ENCODE assay signal across 29 mouse cellular contexts in genomic region chr16:58629736-58630135, GRCm38 (mm10). TPM values are rescaled to one million over a fixed set of nuclear protein-coding genes. Genes with fewer than 3 reads are reported as not detected.
DNase-seq lines count a peak whose midpoint lies in the region; ATAC-seq and TF ChIP-seq lines count a peak whose summit lies in the region.
"Had no signal": no experiment of that assay in that cellular context is flagged by ENCODE, and none has a peak within 500 bp of the region (broad histone marks: within the 10 kb centered on the region; RNA-seq: fewer than 3 reads in every experiment).

No protein-coding gene starts in this region.

- no peak for TF ChIP-seq POLR2A in CH12.LX (IDR thresholded peaks at IDR 0.05; ENCODE audit: low read depth, low read length)

- peak; percentile 69; the same call in 1 of the 2 replicates for ATAC-seq in liver, embryonic 12.5 days
- ATAC-seq in liver, embryonic 16.5 days (ENCODE audit: low read depth), result peak; percentile 40; the same call in 1 of the 2 replicates
- no peak for ATAC-seq in hindbrain, embryonic 11.5 days (ENCODE audit: low FRiP score)
- ATAC-seq: activated CD4-positive, CD25-positive, alpha-beta regulatory T cell, adult 4 months; CD4-positive, CD25-positive, alpha-beta regulatory T cell, adult 4 months; forebrain, embryonic 15.5 days; Patski had no signal

- dilution Hi-C loops in CH12.LX (cut with MboI; ENCODE audit: extremely low pct_ligation_motif_present, extremely low pct_unique_long_range_greater_than_20kb, low sequenced_read_pairs), result no loop called here

- TF ChIP-seq RAD21 in CH12.LX (IDR thresholded peaks at IDR 0.05; ENCODE audit: low read depth, low read length), result no peak

- peak; percentile 45 for DNase-seq in heart, adult 11 months
- DNase-seq in heart, adult 9 months (ENCODE audit: low spot score in 2 of 2), result no peak
- DNase-seq in CH12.LX (ENCODE audit: extremely low read depth), result peak; percentile 27
- DNase-seq in cerebellum, postnatal 10 days, result no peak
- DNase-seq in hindbrain, embryonic 11.5 days (ENCODE audit: low spot score), result no peak
- DNase-seq: adrenal gland, adult 2 months; adrenal gland, postnatal 25 days; B cell, adult 2 months; cerebellum, adult 18-20 months; cerebellum, adult 9-11 months; embryo, embryonic 11 days; gastrocnemius, postnatal 10 days; heart, adult 2 months; heart, postnatal 4 days had no signal

- H3K9ac ChIP-seq in CH12.LX (ENCODE audit: insufficient read depth, low read depth), result no peak overlapping the region
- H3K9ac ChIP-seq in liver, embryonic 12.5 days, result peak overlapping the region; percentile 6; the same call in 1 of the 2 replicates
- H3K9ac ChIP-seq in liver, embryonic 16.5 days (ENCODE audit: low read depth, low read length), result no peak overlapping the region; the same call in 1 of the 2 replicates
- H3K9ac ChIP-seq in hindbrain, embryonic 11.5 days (ENCODE audit: low read depth, low read length), result no peak overlapping the region
- H3K9ac ChIP-seq: embryonic facial prominence, embryonic 15.5 days; forebrain, embryonic 15.5 days; heart, embryonic 13.5 days; hindbrain, embryonic 14.5 days had no signal

- no peak overlapping the region for H3K4me2 ChIP-seq in CH12.LX (ENCODE audit: insufficient read depth, low read depth, poor library complexity, severe bottlenecking)
- no peak overlapping the region for H3K4me2 ChIP-seq in liver, embryonic 12.5 days
- H3K4me2 ChIP-seq in liver, embryonic 16.5 days (ENCODE audit: low read depth, low read length), result no peak overlapping the region
- H3K4me2 ChIP-seq in hindbrain, embryonic 11.5 days (replicated peaks; ENCODE audit: low read depth, low read length), result no peak overlapping the region
- H3K4me2 ChIP-seq: embryonic facial prominence, embryonic 15.5 days; forebrain, embryonic 15.5 days; heart, embryonic 13.5 days; hindbrain, embryonic 14.5 days had no signal

- no peaks in the 10 kb centered on the region for H3K79me2 ChIP-seq in CH12.LX (replicated peaks; ENCODE audit: control insufficient read depth, extremely low read depth, insufficient read depth, poor library complexity, severe bottlenecking)

- H3K9me3 ChIP-seq in CH12.LX (replicated peaks; ENCODE audit: low read length), result no peaks in the 10 kb centered on the region
- H3K9me3 ChIP-seq in liver, embryonic 12.5 days (replicated peaks), result no peaks in the 10 kb centered on the region
- H3K9me3 ChIP-seq in liver, embryonic 16.5 days (replicated peaks; ENCODE audit: control insufficient read depth, low read length), result no peaks in the 10 kb centered on the region
- H3K9me3 ChIP-seq in hindbrain, embryonic 11.5 days (ENCODE audit: control insufficient read depth, low read length), result no peaks in the 10 kb centered on the region
- H3K9me3 ChIP-seq: embryonic facial prominence, embryonic 15.5 days; forebrain, embryonic 15.5 days; heart, embryonic 13.5 days had no signal

- H3K4me3 ChIP-seq in CH12.LX (replicated peaks in 1 of 3; ENCODE audit: low read depth in 2 of 3, low read length in 2 of 3, poor library complexity in 1 of 3), result no peak overlapping the region
- H3K4me3 ChIP-seq in liver, embryonic 12.5 days, result no peak overlapping the region
- no peak overlapping the region for H3K4me3 ChIP-seq in liver, embryonic 16.5 days (ENCODE audit: low read depth, low read length)
- no peak overlapping the region for H3K4me3 ChIP-seq in hindbrain, embryonic 11.5 days (ENCODE audit: low read depth, low read length)
- H3K4me3 ChIP-seq: embryonic facial prominence, embryonic 15.5 days; erythroblast, embryonic 14.5 days; forebrain, embryonic 15.5 days; heart, adult 2 months; heart, embryonic 13.5 days had no signal

- H3K4me1 ChIP-seq in CH12.LX (ENCODE audit: control insufficient read depth in 1 of 2, insufficient read depth in 2 of 2), result peaks cover 0 to 4% of the 10 kb centered on the region in 2 experiments; a peak in 2 of 4 replicates
- H3K4me1 ChIP-seq in liver, embryonic 12.5 days, result peaks cover 45% of the 10 kb centered on the region
- peaks cover 34% of the 10 kb centered on the region for H3K4me1 ChIP-seq in liver, embryonic 16.5 days (ENCODE audit: control insufficient read depth, low read depth, low read length)
- H3K4me1 ChIP-seq in hindbrain, embryonic 11.5 days (replicated peaks; ENCODE audit: control insufficient read depth, insufficient read depth, low read length), result no peaks in the 10 kb centered on the region
- H3K4me1 ChIP-seq: embryonic facial prominence, embryonic 15.5 days; forebrain, embryonic 15.5 days; heart, embryonic 13.5 days had no signal

- no peak for TF ChIP-seq CTCF in CH12.LX (conservative IDR thresholded peaks at IDR 0.05 in 1 of 2, IDR thresholded peaks at IDR 0.05 in 1 of 2; ENCODE audit: low read depth in 2 of 2, low read length in 2 of 2)

- in situ Hi-C loops in CH12.LX (cut with MboI; ENCODE audit: low pct_ligation_motif_present, low pct_unique_long_range_greater_than_20kb, low sequenced_read_pairs), result loop anchor here (5.0 to 25.0 kb wide), 2 partner anchors 38 to 1017 kb away; partner anchors contain the start of gene Cmss1

- 54% methylated on average over 2 of the region's 2 CpGs for WGBS in liver, embryonic 12.5 days (ENCODE audit: insufficient replicate concordance)
- WGBS in liver, embryonic 16.5 days (ENCODE audit: insufficient replicate concordance), result 60% methylated on average over 2 of the region's 2 CpGs
- WGBS in hindbrain, embryonic 11.5 days, result 74% methylated on average over 2 of the region's 2 CpGs

- H3K27ac ChIP-seq in CH12.LX (ENCODE audit: insufficient read depth, low read depth), result no peak overlapping the region
- H3K27ac ChIP-seq in liver, embryonic 12.5 days, result peak overlapping the region; percentile 75
- H3K27ac ChIP-seq in liver, embryonic 16.5 days (ENCODE audit: low read length), result peak overlapping the region; percentile 36
- no peak overlapping the region for H3K27ac ChIP-seq in hindbrain, embryonic 11.5 days (ENCODE audit: low read depth, low read length)
- H3K27ac ChIP-seq: embryonic facial prominence, embryonic 15.5 days; forebrain, embryonic 15.5 days; heart, adult 2 months; heart, embryonic 13.5 days; hindbrain, embryonic 14.5 days had no signal

- no peaks in the 10 kb centered on the region for H3K27me3 ChIP-seq in CH12.LX (replicated peaks)
- no peaks in the 10 kb centered on the region for H3K27me3 ChIP-seq in liver, embryonic 12.5 days (replicated peaks)
- no peaks in the 10 kb centered on the region for H3K27me3 ChIP-seq in liver, embryonic 16.5 days (ENCODE audit: control insufficient read depth, insufficient read depth, low read depth, low read length)
- no peaks in the 10 kb centered on the region for H3K27me3 ChIP-seq in hindbrain, embryonic 11.5 days (ENCODE audit: control insufficient read depth, insufficient read depth, low read length)
- H3K27me3 ChIP-seq: embryonic facial prominence, embryonic 15.5 days; forebrain, embryonic 15.5 days; heart, embryonic 13.5 days; Patski had no signal

- H3K36me3 ChIP-seq in CH12.LX (replicated peaks in 1 of 2; ENCODE audit: control insufficient read depth in 1 of 2, insufficient read depth in 1 of 2, low read length in 1 of 2), result no peaks in the 10 kb centered on the region
- H3K36me3 ChIP-seq in liver, embryonic 12.5 days, result no peaks in the 10 kb centered on the region
- no peaks in the 10 kb centered on the region for H3K36me3 ChIP-seq in liver, embryonic 16.5 days (ENCODE audit: control insufficient read depth, insufficient read depth)
- H3K36me3 ChIP-seq in hindbrain, embryonic 11.5 days (ENCODE audit: control insufficient read depth, insufficient read depth, low read length), result no peaks in the 10 kb centered on the region
- H3K36me3 ChIP-seq: embryonic facial prominence, embryonic 15.5 days; forebrain, embryonic 15.5 days; heart, embryonic 13.5 days had no signal

- TF ChIP-seq EP300 in CH12.LX (IDR thresholded peaks at IDR 0.05; ENCODE audit: low read length), result no peak

TF ChIP-seq in CH12.LX, 34 proteins besides CTCF, POLR2A, EP300 and RAD21:
- TF ChIP-seq MXI1 (IDR thresholded peaks at IDR 0.05; ENCODE audit: low read depth, low read length) (no peak), ZKSCAN1 (IDR thresholded peaks at IDR 0.05; ENCODE audit: borderline replicate concordance, low read depth, low read length) (no peak), ETS1 (conservative IDR thresholded peaks at IDR 0.05; ENCODE audit: low read depth, low read length) (no peak), UBTF (IDR thresholded peaks at IDR 0.05; ENCODE audit: low read depth, low read length) (no peak)

RNA-seq across cellular contexts. Expression of gene E330017A01Rik, which starts 8.8 kb away (rescaled TPM):
- total RNA-seq in CH12.LX (2012; rRNA removed) (0.17 and 0.21 TPM in 2 replicates), CH12.LX (2014; rRNA removed) (not detected in 2 replicates)
- not detected in 2 replicates for polyA plus RNA-seq in CH12.LX (2012; ENCODE audit: insufficient read length, low read depth)
- not detected in 2 replicates for polyA plus RNA-seq in liver, embryonic 12.5 days (2016; fragmentation: Nextera tagmentation; extraction: Ambion mirVana)
- polyA plus RNA-seq in liver, embryonic 16.5 days (2015; fragmentation: Nextera tagmentation; extraction: Ambion mirVana), result not detected in 2 replicates
- not detected in 2 replicates for polyA plus RNA-seq in hindbrain, embryonic 11.5 days (2014; fragmentation: Nextera tagmentation; extraction: Ambion mirVana)
- total RNA-seq: adrenal gland, adult 2 months; adrenal gland, postnatal 25 days; common myeloid progenitor, adult 5-6 weeks; gastrocnemius, postnatal 10 days; gastrocnemius, postnatal 4 days; heart, adult 2 months; heart, postnatal 4 days had no signal
- polyA plus RNA-seq: activated CD4-positive, CD25-positive, alpha-beta regulatory T cell, adult 4 months; adrenal gland, adult 2 months; CD4-positive, CD25-positive, alpha-beta regulatory T cell, adult 4 months; embryonic facial prominence, embryonic 11.5 days; embryonic facial prominence, embryonic 15.5 days; erythroblast, embryonic 14.5 days; forebrain, embryonic 11.5 days; forebrain, embryonic 15.5 days; heart, adult 2 months; heart, embryonic 13.5 days; heart, postnatal 0 days; hindbrain, embryonic 14.5 days; Patski had no signal

RNA-seq across cellular contexts. Expression of gene Gm813, which starts 13.0 kb away (rescaled TPM):
- not detected in 2 replicates for total RNA-seq in CH12.LX (2012; rRNA removed)
- not detected in 2 replicates for total RNA-seq in CH12.LX (2014; rRNA removed)
- polyA plus RNA-seq in CH12.LX (2012; ENCODE audit: insufficient read length, low read depth), result not detected in 2 replicates
- polyA plus RNA-seq in liver, embryonic 12.5 days (2016; fragmentation: Nextera tagmentation; extraction: Ambion mirVana), result not detected in 2 replicates
- polyA plus RNA-seq in liver, embryonic 16.5 days (2015; fragmentation: Nextera tagmentation; extraction: Ambion mirVana), result not detected in 2 replicates
- not detected in 2 replicates for polyA plus RNA-seq in hindbrain, embryonic 11.5 days (2014; fragmentation: Nextera tagmentation; extraction: Ambion mirVana)
- total RNA-seq: adrenal gland, adult 2 months; adrenal gland, postnatal 25 days; common myeloid progenitor, adult 5-6 weeks; gastrocnemius, postnatal 10 days; gastrocnemius, postnatal 4 days; heart, adult 2 months; heart, postnatal 4 days had no signal
- polyA plus RNA-seq: activated CD4-positive, CD25-positive, alpha-beta regulatory T cell, adult 4 months; adrenal gland, adult 2 months; CD4-positive, CD25-positive, alpha-beta regulatory T cell, adult 4 months; embryonic facial prominence, embryonic 11.5 days; embryonic facial prominence, embryonic 15.5 days; erythroblast, embryonic 14.5 days; forebrain, embryonic 11.5 days; forebrain, embryonic 15.5 days; heart, adult 2 months; heart, embryonic 13.5 days; heart, postnatal 0 days; hindbrain, embryonic 14.5 days; Patski had no signal

RNA-seq across cellular contexts. Expression of gene Cpox, which starts 40.4 kb away (rescaled TPM):
- total RNA-seq in CH12.LX (2012; rRNA removed) (77.2 and 91.4 TPM in 2 replicates), CH12.LX (2014; rRNA removed) (70.3 and 74.5 TPM in 2 replicates)
- 72.3 and 75.6 TPM in 2 replicates for polyA plus RNA-seq in CH12.LX (2012; ENCODE audit: insufficient read length, low read depth)
- 692 and 703 TPM in 2 replicates for polyA plus RNA-seq in liver, embryonic 12.5 days (2016; fragmentation: Nextera tagmentation; extraction: Ambion mirVana)
- polyA plus RNA-seq in liver, embryonic 16.5 days (2015; fragmentation: Nextera tagmentation; extraction: Ambion mirVana), result 356 and 399 TPM in 2 replicates
- 21.0 and 23.4 TPM in 2 replicates for polyA plus RNA-seq in hindbrain, embryonic 11.5 days (2014; fragmentation: Nextera tagmentation; extraction: Ambion mirVana)

Comparison
In these comparisons a context has a peak if more than half of its experiments do, and no peak if none do; other contexts are left out.
1. DNase-seq: peak in heart, adult 11 months (single experiment) and CH12.LX (single experiment); none in heart, adult 9 months (0 of 2), cerebellum, postnatal 10 days (0 of 2) and hindbrain, embryonic 11.5 days (single experiment).
2. H3K27ac ChIP-seq: peak in liver, embryonic 12.5 days (single experiment) and liver, embryonic 16.5 days (single experiment); none in CH12.LX (single experiment) and hindbrain, embryonic 11.5 days (single experiment).